Mouse (Mus musculus) spleen, postnatal 4 days (tissue): ENCODE results near the gene Adgrd1.

Source experiments
- DNase-seq, 2 experiments: peaks; one replicate each; pipeline ENCODE4 v3.0.0; 2022; ENCODE audit warnings: low spot score in 2 of 2

The Adgrd1 gene

GRCm38 (mm10) chr5:129155023-129155901 lies 58.7 kb downstream of the Adgrd1 start:
- no peak for DNase-seq

GRCm38 (mm10) chr5:129155902-129156311 lies 59.4 kb downstream of the Adgrd1 start:
- DNase-seq, result no peak

- no peak for DNase-seq
Measured at GRCm38 (mm10) chr5:129161372-129162051, 65.0 kb downstream of the Adgrd1 start.

GRCm38 (mm10) chr5:129163416-129163815 lies 66.9 kb downstream of the Adgrd1 start:
- DNase-seq, result no peak

GRCm38 (mm10) chr5:129164091-129164490 lies 67.5 kb downstream of the Adgrd1 start:
- no peak for DNase-seq

GRCm38 (mm10) chr5:129164911-129165584 lies 68.5 kb downstream of the Adgrd1 start:
- DNase-seq, result no peak

- DNase-seq, result no peak
Measured at GRCm38 (mm10) chr5:129165595-129165994, 69.0 kb downstream of the Adgrd1 start.

GRCm38 (mm10) chr5:129169090-129169489 lies 72.5 kb downstream of the Adgrd1 start:
- DNase-seq, result no peak

- DNase-seq, result no peak
Measured at GRCm38 (mm10) chr5:129169567-129169966, 73.0 kb downstream of the Adgrd1 start.

GRCm38 (mm10) chr5:129172533-129172932 lies 76.0 kb downstream of the Adgrd1 start:
- DNase-seq, result no peak

GRCm38 (mm10) chr5:129175925-129176324 lies 79.4 kb downstream of the Adgrd1 start:
- DNase-seq, result no peak

GRCm38 (mm10) chr5:129177697-129178511 lies 81.4 kb downstream of the Adgrd1 start:
- DNase-seq, result peak; percentile 74 to 92

- DNase-seq, result no peak
Measured at GRCm38 (mm10) chr5:129179356-129179755, 82.8 kb downstream of the Adgrd1 start.

GRCm38 (mm10) chr5:129179995-129180714 lies 83.6 kb downstream of the Adgrd1 start:
- no peak for DNase-seq

- DNase-seq, result no peak
Measured at GRCm38 (mm10) chr5:129180715-129181228, 84.2 kb downstream of the Adgrd1 start.

GRCm38 (mm10) chr5:129181450-129181849 lies 84.9 kb downstream of the Adgrd1 start:
- DNase-seq, result no peak

- DNase-seq, result no peak
Measured at GRCm38 (mm10) chr5:129182554-129182953, 86.0 kb downstream of the Adgrd1 start.

- no peak for DNase-seq
Measured at GRCm38 (mm10) chr5:129186260-129186659, 89.7 kb downstream of the Adgrd1 start.

GRCm38 (mm10) chr5:129186926-129187325 lies 90.4 kb downstream of the Adgrd1 start:
- DNase-seq, result no peak

GRCm38 (mm10) chr5:129189071-129189470 lies 92.5 kb downstream of the Adgrd1 start:
- DNase-seq, result no peak

- no peak for DNase-seq
Measured at GRCm38 (mm10) chr5:129190077-129190476, 93.5 kb downstream of the Adgrd1 start.
